Mouse (Mus musculus) brown adipose tissue, adult 24 weeks (tissue): ENCODE results near the gene Gm45623. TPM values are rescaled to one million over a fixed set of nuclear protein-coding genes. Genes with fewer than 3 reads are reported as not detected.

Experiments
- polyA plus RNA-seq: library from polyadenylated mRNA; stranded (reverse); fragments of >200 nt; gene quantifications from 2 replicates; pipeline ENCODE4 v1.2.4, GENCODE M21; 2012; ENCODE audit not compliant: missing spikeins, insufficient read depth, insufficient read length

The Gm45623 gene
- polyA plus RNA-seq, 1 experiment: not detected

Other genes with a start within 250 kb of the Gm45623 start
- 0.52 TPM in 1 of 2 replicates, not detected in the other for gene Fbxl21, start 231.4 kb downstream of the Gm45623 start, polyA plus RNA-seq
- gene Lect2, start 205.3 kb downstream of the Gm45623 start, polyA plus RNA-seq: not detected in 2 replicates
- 17.9 and 18.3 TPM in 2 replicates for gene Tgfbi, start 144.3 kb downstream of the Gm45623 start, polyA plus RNA-seq
- 14.3 and 21.8 TPM in 2 replicates for gene Smad5, start 50.8 kb downstream of the Gm45623 start, polyA plus RNA-seq
- gene Trpc7, start 142.2 kb upstream of the Gm45623 start, polyA plus RNA-seq: not detected in 2 replicates